Mouse (Mus musculus) heart, postnatal 0 days (tissue): ENCODE data around the gene Kpna7.

ENCODE experiments used
- CTCF ChIP-seq: IDR thresholded peaks from 2 replicates; pipeline ENCODE4 v1.5.1; 2016; ENCODE audit warnings: antibody characterized with exemption, control low read depth, low read depth
- EP300 ChIP-seq: IDR thresholded peaks from 2 replicates; pipeline ENCODE4 v1.6.1; 2016; ENCODE audit warnings: antibody characterized with exemption, low read depth

DNA sequence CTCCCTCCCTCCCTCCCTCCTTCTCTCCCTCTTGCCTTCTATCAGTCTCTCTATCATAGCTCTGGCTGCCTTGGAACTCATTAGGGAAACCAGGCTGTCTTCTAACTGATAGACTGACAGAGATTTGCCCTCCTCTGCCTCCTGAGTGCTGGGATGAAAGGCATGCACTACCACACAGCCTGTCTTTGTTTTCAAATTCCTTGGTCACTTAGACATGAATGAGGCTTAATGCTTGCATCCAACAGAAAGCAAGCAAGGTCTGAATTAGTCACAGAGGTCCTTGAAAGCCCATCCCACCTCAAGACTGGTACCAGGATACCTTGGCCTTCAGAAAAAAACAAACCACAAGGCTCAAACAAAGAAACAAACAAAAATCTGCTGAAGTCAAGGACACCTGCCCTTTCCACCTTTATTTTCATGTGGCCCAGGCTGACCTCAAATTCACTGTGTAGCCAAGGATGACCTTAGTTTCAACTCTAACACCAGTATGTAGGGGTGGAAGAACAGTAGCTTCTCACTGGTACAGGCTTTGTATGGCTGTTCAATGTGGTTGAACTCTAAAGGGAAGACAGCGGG lies 19.0 kb downstream of the Kpna7 start:
- TF ChIP-seq CTCF = no peak
- no peak for TF ChIP-seq EP300
